Mouse (Mus musculus): Measurements from ENCODE around the gene Poll. TPM values are rescaled to one million over a fixed set of nuclear protein-coding genes. Genes with fewer than 3 reads are reported as not detected.

Poll gene
- total and polyA plus RNA-seq, 3 experiments, result 9.5 to 9.8 (median 9.7) TPM

DNA sequence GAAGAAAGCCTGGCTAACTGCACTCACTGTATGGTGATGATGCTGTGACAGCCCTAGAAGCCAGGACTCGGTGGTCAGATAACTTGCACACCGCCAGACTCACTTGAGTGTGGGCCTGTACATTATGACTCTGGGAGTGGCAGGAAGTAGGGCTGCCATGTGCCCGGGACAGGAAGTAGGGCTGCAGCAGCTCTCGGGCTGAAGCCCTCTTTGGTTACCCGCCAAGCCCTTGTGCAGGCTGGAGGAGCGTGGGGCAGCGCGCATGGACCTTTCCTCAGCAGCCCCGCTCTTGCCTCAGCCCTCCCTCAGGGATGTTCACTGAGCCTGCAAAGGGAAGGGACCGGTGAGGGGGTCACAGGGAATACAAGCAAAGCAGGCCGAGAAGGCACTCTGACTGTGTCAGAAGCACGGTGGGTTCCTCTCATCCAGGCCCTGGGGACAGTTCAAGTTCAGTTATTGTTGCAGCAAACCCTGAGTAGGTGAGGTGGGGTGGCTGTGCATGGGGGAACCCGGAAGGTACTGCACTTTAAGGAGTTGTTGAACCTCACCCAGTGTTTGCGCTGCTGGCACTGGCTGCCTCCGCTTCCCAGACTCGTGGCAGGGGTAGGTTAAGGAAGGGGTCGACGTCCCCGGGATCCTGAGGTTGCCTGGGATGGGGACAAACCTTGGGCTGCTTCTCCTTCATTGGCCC is 14.8 kb upstream of the Poll start:
- no peaks in the 10 kb centered on the region for H3K79me2 ChIP-seq (replicated peaks; ENCODE audit: control insufficient read depth, insufficient read depth, low read length)
- peak in 1 of 2 experiments; percentile 45 for DNase-seq
- peaks cover 4% of the 10 kb centered on the region for H3K4me1 ChIP-seq (ENCODE audit: control insufficient read depth, insufficient read depth, low read length)
- TF ChIP-seq EP300 (IDR thresholded peaks at IDR 0.05; ENCODE audit: insufficient read depth, low read depth, low read length), result no peak
- no peak for TF ChIP-seq POLR2A (IDR thresholded peaks at IDR 0.05; ENCODE audit: insufficient read depth, low read depth, low read length)
- no peak for TF ChIP-seq CTCF (IDR thresholded peaks at IDR 0.05)
- no peak overlapping the region for H3K4me3 ChIP-seq
- H3K9ac ChIP-seq (ENCODE audit: low read depth, low read length), result no peak overlapping the region
- no peaks in the 10 kb centered on the region for H3K27me3 ChIP-seq (ENCODE audit: control insufficient read depth, insufficient read depth, low read length)
- no peak overlapping the region for H3K27ac ChIP-seq
- intact Hi-C loops (cut with DNase I), result no loop called here
- no peaks in the 10 kb centered on the region for H3K36me3 ChIP-seq (ENCODE audit: control insufficient read depth, insufficient read depth, low read length)
- WGBS, result 39% methylated on average over 19 of the region's 19 CpGs

- Histone ChIP-seq H3K4me1 (ENCODE audit: control insufficient read depth, insufficient read depth, low read length) (peaks cover 4% of the 10 kb centered on the region), H3K4me3 (no peak overlapping the region), H3K36me3 (ENCODE audit: control insufficient read depth, insufficient read depth, low read length) (no peaks in the 10 kb centered on the region), H3K79me2 (replicated peaks; ENCODE audit: control insufficient read depth, insufficient read depth, low read length) (no peaks in the 10 kb centered on the region), H3K27ac (no peak overlapping the region), H3K9ac (ENCODE audit: low read depth, low read length) (no peak overlapping the region), H3K27me3 (ENCODE audit: control insufficient read depth, insufficient read depth, low read length) (no peaks in the 10 kb centered on the region)
- TF ChIP-seq POLR2A (IDR thresholded peaks at IDR 0.05; ENCODE audit: insufficient read depth, low read depth, low read length), result no peak
- WGBS, result 38% methylated on average over 7 of the region's 7 CpGs
- DNase-seq, result no peak
- intact Hi-C loops (cut with DNase I), result no loop called here
Observed at GRCm38 (mm10) chr19:45574339-45574898, 14.1 kb upstream of the Poll start.

DNA sequence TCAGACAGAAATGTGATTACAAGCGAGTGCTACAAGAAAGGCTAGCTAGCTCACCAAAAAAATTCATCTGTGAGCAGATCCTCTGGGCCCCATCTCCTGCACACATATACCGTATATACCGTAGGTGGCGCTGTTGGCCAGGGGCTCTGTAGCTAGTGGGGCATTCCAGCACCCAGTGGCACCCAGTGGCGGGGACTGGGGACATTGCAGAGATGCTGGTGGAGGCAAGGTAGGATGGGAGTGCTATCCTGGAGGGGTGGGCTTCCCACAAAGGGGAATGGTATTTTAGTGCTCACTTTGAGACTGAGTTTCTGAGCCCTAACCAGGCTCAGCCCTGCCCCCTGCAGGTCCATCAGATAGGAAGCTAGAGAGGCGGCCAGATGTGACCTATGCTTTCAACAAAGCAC is 13.5 kb upstream of the Poll start:
- WGBS, result 17% methylated on average over 6 of the region's 6 CpGs
- Histone ChIP-seq H3K4me3 (no peak overlapping the region), H3K79me2 (replicated peaks; ENCODE audit: control insufficient read depth, insufficient read depth, low read length) (no peaks in the 10 kb centered on the region), H3K27ac (no peak overlapping the region), H3K36me3 (ENCODE audit: control insufficient read depth, insufficient read depth, low read length) (no peaks in the 10 kb centered on the region), H3K4me1 (ENCODE audit: control insufficient read depth, insufficient read depth, low read length) (peaks cover 4% of the 10 kb centered on the region), H3K9ac (ENCODE audit: low read depth, low read length) (no peak overlapping the region), H3K27me3 (ENCODE audit: control insufficient read depth, insufficient read depth, low read length) (no peaks in the 10 kb centered on the region)
- TF ChIP-seq EP300 (IDR thresholded peaks at IDR 0.05; ENCODE audit: insufficient read depth, low read depth, low read length) (peak; percentile 86; the same call in 1 of the 2 replicates), CTCF (IDR thresholded peaks at IDR 0.05) (peak; percentile 92), POLR2A (IDR thresholded peaks at IDR 0.05; ENCODE audit: insufficient read depth, low read depth, low read length) (no peak)
- intact Hi-C loops (cut with DNase I), result loop anchor here (1.0 kb wide), 1 partner anchor 172 kb away; no protein-coding TSS in a partner anchor
- DNase-seq, result peak; percentile 78

- H3K27me3 ChIP-seq (ENCODE audit: control insufficient read depth, insufficient read depth, low read length), result no peaks in the 10 kb centered on the region
- peaks cover 4% of the 10 kb centered on the region for H3K4me1 ChIP-seq (ENCODE audit: control insufficient read depth, insufficient read depth, low read length)
- no peak overlapping the region for H3K27ac ChIP-seq
- TF ChIP-seq POLR2A (IDR thresholded peaks at IDR 0.05; ENCODE audit: insufficient read depth, low read depth, low read length), result no peak
- TF ChIP-seq CTCF (IDR thresholded peaks at IDR 0.05), result no peak
- no peak for TF ChIP-seq EP300 (IDR thresholded peaks at IDR 0.05; ENCODE audit: insufficient read depth, low read depth, low read length)
- H3K36me3 ChIP-seq (ENCODE audit: control insufficient read depth, insufficient read depth, low read length), result no peaks in the 10 kb centered on the region
- DNase-seq, result no peak
- H3K79me2 ChIP-seq (replicated peaks; ENCODE audit: control insufficient read depth, insufficient read depth, low read length), result no peaks in the 10 kb centered on the region
- no peak overlapping the region for H3K4me3 ChIP-seq
- WGBS, result 85% methylated on average over 6 of the region's 6 CpGs
- no peak overlapping the region for H3K9ac ChIP-seq (ENCODE audit: low read depth, low read length)
- intact Hi-C loops (cut with DNase I), result loop anchor here (1.0 kb wide), 1 partner anchor 173 kb away; no protein-coding TSS in a partner anchor
Observed at GRCm38 (mm10) chr19:45573033-45573432, 12.7 kb upstream of the Poll start.

GRCm38 (mm10) chr19:45567367-45567766 is 7.0 kb upstream of the Poll start:
- H3K36me3 ChIP-seq (ENCODE audit: control insufficient read depth, insufficient read depth, low read length), result no peaks in the 10 kb centered on the region

More at GRCm38 (mm10) chr19:45567367-45567766, 7.0 kb upstream of the Poll start:
- no peak overlapping the region for H3K4me3 ChIP-seq
- H3K79me2 ChIP-seq (replicated peaks; ENCODE audit: control insufficient read depth, insufficient read depth, low read length), result no peaks in the 10 kb centered on the region
- no peaks in the 10 kb centered on the region for H3K4me1 ChIP-seq (ENCODE audit: control insufficient read depth, insufficient read depth, low read length)
- no peak overlapping the region for H3K27ac ChIP-seq
- no peak for TF ChIP-seq CTCF (IDR thresholded peaks at IDR 0.05)
- TF ChIP-seq EP300 (IDR thresholded peaks at IDR 0.05; ENCODE audit: insufficient read depth, low read depth, low read length), result no peak
- TF ChIP-seq POLR2A (IDR thresholded peaks at IDR 0.05; ENCODE audit: insufficient read depth, low read depth, low read length), result no peak
- no peaks in the 10 kb centered on the region for H3K27me3 ChIP-seq (ENCODE audit: control insufficient read depth, insufficient read depth, low read length)
- DNase-seq, result no peak
- WGBS, result 82% methylated on average over 14 of the region's 14 CpGs
- no peak overlapping the region for H3K9ac ChIP-seq (ENCODE audit: low read depth, low read length)
- intact Hi-C loops (cut with DNase I), result no loop called here

All from heart, adult 2 months (tissue).